Mouse (Mus musculus) hindbrain, embryonic 13.5 days (tissue): ENCODE results near the gene Cbx6. TPM values are rescaled to one million over a fixed set of nuclear protein-coding genes. Genes with fewer than 3 reads are reported as not detected.

Experiments
- ATAC-seq: fragments of 200-750 bp; cut with Nextera tagmentation; 2 replicates; pipeline ENCODE4 v1.8.0; 2017; ENCODE audit warnings: moderate TSS enrichment; ENCODE audit not compliant: low FRiP score
- H3K27ac ChIP-seq: fragments of 300-500 bp; sonication (generic); 2 replicates; pipeline ENCODE4 v1.5.1; 2015; ENCODE audit warnings: inconsistent platforms, mild to moderate bottlenecking, moderate library complexity
- H3K27me3 ChIP-seq: fragments of 300-500 bp; sonication (generic); 2 replicates; pipeline ENCODE4 v1.6.1; 2015; ENCODE audit warnings: mild to moderate bottlenecking, inconsistent platforms
- H3K36me3 ChIP-seq: fragments of 300-500 bp; sonication (generic); 2 replicates; pipeline ENCODE4 v1.6.1; 2015; ENCODE audit warnings: mild to moderate bottlenecking, inconsistent platforms
- H3K4me1 ChIP-seq: fragments of 300-500 bp; sonication (generic); replicated peaks from 2 replicates; pipeline ENCODE4 v1.6.1; 2015; ENCODE audit warnings: inconsistent platforms
- H3K4me2 ChIP-seq: fragments of 300-500 bp; sonication (generic); 2 replicates; pipeline ENCODE4 v1.6.1; 2015; ENCODE audit warnings: inconsistent platforms, mild to moderate bottlenecking, moderate library complexity
- H3K4me3 ChIP-seq: fragments of 300-500 bp; sonication (generic); 2 replicates; pipeline ENCODE4 v1.5.1; 2015; ENCODE audit warnings: mild to moderate bottlenecking, inconsistent platforms
- H3K9ac ChIP-seq: fragments of 300-500 bp; sonication (generic); 2 replicates; pipeline ENCODE4 v1.6.1; 2015; ENCODE audit warnings: mild to moderate bottlenecking, inconsistent platforms
- H3K9me3 ChIP-seq: fragments of 300-500 bp; sonication (generic); 2 replicates; pipeline ENCODE4 v1.6.1; 2016; ENCODE audit warnings: inconsistent platforms
- WGBS: fragments of 180-500 bp; shearing (Covaris S2); methylation state at CpG from one replicate; pipeline ENCODE4 v1.1.7; 2015; 5-methylcytosine and 5-hydroxymethylcytosine counted together
- polyA plus RNA-seq: library from polyadenylated mRNA; unstranded; fragments of >200 nt; fragmentation: Nextera tagmentation; extraction: Ambion mirVana; gene quantifications from 2 replicates; pipeline ENCODE4 v1.2.1, GENCODE M21; 2015

The Cbx6 gene
- polyA plus RNA-seq, 1 experiment from 2014 or later: 52.6 TPM

GRCm38 (mm10) chr15:79850143-79850542 is 15.7 kb upstream of the Cbx6 start:
- Histone ChIP-seq H3K27me3 (no peaks in the 10 kb centered on the region), H3K36me3 (no peaks in the 10 kb centered on the region), H3K4me3 (no peak overlapping the region), H3K4me1 (peaks cover 8% of the 10 kb centered on the region), H3K9me3 (no peaks in the 10 kb centered on the region), H3K27ac (no peak overlapping the region), H3K4me2 (no peak overlapping the region), H3K9ac (no peak overlapping the region)
- 95% methylated on average over 2 of the region's 2 CpGs for WGBS
- ATAC-seq: no peak

- Histone ChIP-seq H3K9me3 (no peaks in the 10 kb centered on the region), H3K4me2 (no peak overlapping the region), H3K9ac (no peak overlapping the region), H3K27me3 (no peaks in the 10 kb centered on the region), H3K4me3 (no peak overlapping the region), H3K36me3 (no peaks in the 10 kb centered on the region), H3K27ac (peak overlapping the region; percentile 18; the same call in 1 of the 2 replicates), H3K4me1 (peaks cover 8% of the 10 kb centered on the region)
- ATAC-seq: no peak
- 21% methylated on average over 5 of the region's 5 CpGs for WGBS
Observed at GRCm38 (mm10) chr15:79847100-79847499, 12.6 kb upstream of the Cbx6 start.

- Histone ChIP-seq H3K27me3 (0 out of 2 replicates have a peak, but pooled peaks cover 4% of the 10 kb centered on the region), H3K4me1 (peaks cover 8% of the 10 kb centered on the region), H3K4me2 (no peak overlapping the region), H3K27ac (no peak overlapping the region), H3K9me3 (no peaks in the 10 kb centered on the region), H3K9ac (no peak overlapping the region), H3K36me3 (no peaks in the 10 kb centered on the region), H3K4me3 (no peak overlapping the region)
- WGBS: 52% methylated on average over 4 of the region's 4 CpGs
- no peak for ATAC-seq
Observed at GRCm38 (mm10) chr15:79845986-79846385, 11.5 kb upstream of the Cbx6 start.

- H3K9me3 ChIP-seq: no peaks in the 10 kb centered on the region
- 0 out of 2 replicates have a peak, but pooled peaks cover 4% of the 10 kb centered on the region for H3K27me3 ChIP-seq
- H3K27ac ChIP-seq: no peak overlapping the region
- H3K36me3 ChIP-seq: no peaks in the 10 kb centered on the region
- H3K9ac ChIP-seq: no peak overlapping the region
- no peak overlapping the region for H3K4me3 ChIP-seq
- H3K4me1 ChIP-seq: peaks cover 8% of the 10 kb centered on the region
- H3K4me2 ChIP-seq: no peak overlapping the region
- 93% methylated on average over 3 of the region's 3 CpGs for WGBS
- ATAC-seq: no peak
Observed at GRCm38 (mm10) chr15:79842985-79843384, 8.5 kb upstream of the Cbx6 start.

GRCm38 (mm10) chr15:79840281-79840680 is 5.8 kb upstream of the Cbx6 start:
- H3K9ac ChIP-seq: no peak overlapping the region
- H3K4me2 ChIP-seq: no peak overlapping the region
- WGBS: 62% methylated on average over 2 of the region's 2 CpGs
- H3K9me3 ChIP-seq: no peaks in the 10 kb centered on the region
- H3K27ac ChIP-seq: no peak overlapping the region
- no peaks in the 10 kb centered on the region for H3K36me3 ChIP-seq
- 0 out of 2 replicates have a peak, but pooled peaks cover 4% of the 10 kb centered on the region for H3K27me3 ChIP-seq
- H3K4me1 ChIP-seq: peaks cover 8% of the 10 kb centered on the region
- no peak overlapping the region for H3K4me3 ChIP-seq
- no peak for ATAC-seq

- peaks cover 49% of the 10 kb centered on the region for H3K4me1 ChIP-seq
- no peaks in the 10 kb centered on the region for H3K27me3 ChIP-seq
- H3K4me2 ChIP-seq: peak overlapping the region; percentile 54
- H3K36me3 ChIP-seq: peaks cover 4% of the 10 kb centered on the region; the same call in 1 of the 2 replicates
- peak overlapping the region; percentile 91 for H3K4me3 ChIP-seq
- ATAC-seq: no peak
- 45% methylated on average over 9 of the region's 9 CpGs for WGBS
- peak overlapping the region; percentile 99 for H3K27ac ChIP-seq
- peak overlapping the region; percentile 97; the same call in 1 of the 2 replicates for H3K9ac ChIP-seq
- H3K9me3 ChIP-seq: no peaks in the 10 kb centered on the region
Observed at GRCm38 (mm10) chr15:79834881-79835260, 383 bp upstream of the Cbx6 start.

- Histone ChIP-seq H3K27ac (peak overlapping the region; percentile 99), H3K36me3 (peaks cover 9% of the 10 kb centered on the region), H3K4me3 (peak overlapping the region; percentile 91), H3K9ac (peak overlapping the region; percentile 97), H3K27me3 (no peaks in the 10 kb centered on the region), H3K4me1 (peaks cover 63% of the 10 kb centered on the region), H3K9me3 (no peaks in the 10 kb centered on the region), H3K4me2 (peak overlapping the region; percentile 98)
- WGBS: under 1% methylated on average over 38 of the region's 41 CpGs
- ATAC-seq: 0 out of 2 replicates have a peak, but pooled peaks have one; percentile 5
Observed at GRCm38 (mm10) chr15:79833251-79834050, 1.0 kb downstream of the Cbx6 start.

- H3K27me3 ChIP-seq: no peaks in the 10 kb centered on the region
- peak overlapping the region; percentile 97 for H3K9ac ChIP-seq
- ATAC-seq: no peak
- H3K36me3 ChIP-seq: peaks cover 20% of the 10 kb centered on the region
- peak overlapping the region; percentile 91 for H3K4me3 ChIP-seq
- WGBS: 24% methylated on average over 18 of the region's 18 CpGs
- peak overlapping the region; percentile 98 for H3K4me2 ChIP-seq
- no peaks in the 10 kb centered on the region for H3K9me3 ChIP-seq
- peaks cover 75% of the 10 kb centered on the region for H3K4me1 ChIP-seq
- peak overlapping the region; percentile 99 for H3K27ac ChIP-seq
Observed at GRCm38 (mm10) chr15:79832064-79832900, 2.2 kb downstream of the Cbx6 start.

GRCm38 (mm10) chr15:79830388-79830787 is 4.1 kb downstream of the Cbx6 start:
- Histone ChIP-seq H3K36me3 (peaks cover 34% of the 10 kb centered on the region), H3K27me3 (no peaks in the 10 kb centered on the region), H3K4me1 (peaks cover 84% of the 10 kb centered on the region), H3K4me3 (no peak overlapping the region), H3K27ac (0 out of 2 replicates have a peak overlapping the region, but pooled peaks have one; percentile 23), H3K4me2 (0 out of 2 replicates have a peak overlapping the region, but pooled peaks have one; percentile 18), H3K9ac (peak overlapping the region; percentile 63), H3K9me3 (no peaks in the 10 kb centered on the region)
- no peak for ATAC-seq
- WGBS: 12% methylated on average over 4 of the region's 4 CpGs

GRCm38 (mm10) chr15:79829431-79829830 is 5.1 kb downstream of the Cbx6 start:
- peaks cover 86% of the 10 kb centered on the region for H3K4me1 ChIP-seq
- H3K9me3 ChIP-seq: no peaks in the 10 kb centered on the region
- peak overlapping the region; percentile 63 for H3K9ac ChIP-seq
- H3K36me3 ChIP-seq: peaks cover 36% of the 10 kb centered on the region
- no peak for ATAC-seq
- H3K27ac ChIP-seq: peak overlapping the region; percentile 48; the same call in 1 of the 2 replicates
- no peaks in the 10 kb centered on the region for H3K27me3 ChIP-seq
- WGBS: 61% methylated on average over 5 of the region's 5 CpGs
- no peak overlapping the region for H3K4me3 ChIP-seq
- H3K4me2 ChIP-seq: peak overlapping the region; percentile 46; the same call in 1 of the 2 replicates

- peaks cover 40% of the 10 kb centered on the region for H3K36me3 ChIP-seq
- no peak for ATAC-seq
- H3K4me1 ChIP-seq: peaks cover 90% of the 10 kb centered on the region
- peak overlapping the region; percentile 46 for H3K4me2 ChIP-seq
- H3K4me3 ChIP-seq: peak overlapping the region; percentile 14
- peak overlapping the region; percentile 63 for H3K9ac ChIP-seq
- no peaks in the 10 kb centered on the region for H3K27me3 ChIP-seq
- H3K27ac ChIP-seq: peak overlapping the region; percentile 48; the same call in 1 of the 2 replicates
- 42% methylated on average over 46 of the region's 46 CpGs for WGBS
- H3K9me3 ChIP-seq: no peaks in the 10 kb centered on the region
Observed at GRCm38 (mm10) chr15:79828366-79829035, 6.0 kb downstream of the Cbx6 start.
